Mouse (Mus musculus) liver, adult 2 months (tissue): Measurements from ENCODE around the gene Olfr263. TPM values are rescaled to one million over a fixed set of nuclear protein-coding genes. Genes with fewer than 3 reads are reported as not detected.

Experiments used
- DNase-seq: peaks from one replicate; pipeline ENCODE4 v3.0.0-alpha.2; 2011; ENCODE audit warnings: low read depth, low spot score; ENCODE audit errors: extremely low read depth
- H3K27ac ChIP-seq: fragments of 200-500 bp; replicated peaks from 2 replicates; pipeline ENCODE4 v1.5.1; 2012; ENCODE audit warnings: low read depth, mild to moderate bottlenecking, control low read depth, inconsistent platforms, low read length; ENCODE audit not compliant: insufficient read depth
- H3K27me3 ChIP-seq: fragments of 200-500 bp; 2 replicates; pipeline ENCODE4 v1.6.1; 2012; ENCODE audit warnings: mild to moderate bottlenecking, moderate library complexity, low read length, inconsistent platforms; ENCODE audit not compliant: control insufficient read depth, insufficient read depth
- H3K36me3 ChIP-seq: fragments of 200-500 bp; 2 replicates; pipeline ENCODE4 v1.6.1; 2012; ENCODE audit warnings: low read length, inconsistent platforms; ENCODE audit not compliant: control insufficient read depth, insufficient read depth
- H3K4me1 ChIP-seq: fragments of 200-500 bp; 2 replicates; pipeline ENCODE4 v1.6.1; 2011; ENCODE audit warnings: low read length; ENCODE audit not compliant: control insufficient read depth, insufficient read depth
- H3K4me3 ChIP-seq: fragments of 200-500 bp; 2 replicates; pipeline ENCODE4 v1.5.1; 2011; ENCODE audit warnings: low read depth, mild to moderate bottlenecking, control low read depth, low read length, moderate library complexity; ENCODE audit not compliant: insufficient read depth
- H3K79me2 ChIP-seq: fragments of 200-500 bp; 2 replicates; pipeline ENCODE4 v1.6.1; 2012; ENCODE audit warnings: inconsistent platforms, mild to moderate bottlenecking, low read length, moderate library complexity; ENCODE audit not compliant: control insufficient read depth, insufficient read depth
- H3K9ac ChIP-seq: fragments of 200-500 bp; 2 replicates; pipeline ENCODE4 v1.6.1; 2012; ENCODE audit warnings: low read depth, mild to moderate bottlenecking, control low read depth, inconsistent platforms, low read length
- CTCF ChIP-seq: fragments of 200-500 bp; IDR thresholded peaks from 2 replicates; pipeline ENCODE4 v1.5.1; 2011; ENCODE audit warnings: low read depth, low read length, control low read depth
- POLR2A ChIP-seq: fragments of 200-500 bp; IDR thresholded peaks from 2 replicates; pipeline ENCODE4 v1.6.1; 2011; ENCODE audit warnings: low read length, control low read depth; ENCODE audit not compliant: insufficient read depth; ENCODE audit errors: extremely low read depth
- WGBS: fragments of 180-500 bp; shearing (Covaris S2); methylation state at CpG from one replicate; pipeline ENCODE4 v1.1.7; 2018; 5-methylcytosine and 5-hydroxymethylcytosine counted together
- polyA plus RNA-seq: library from polyadenylated mRNA; depleted of rRNA; stranded (reverse); fragments of >200 nt; gene quantifications from 2 replicates; pipeline ENCODE4 v1.2.3, GENCODE M21; 2012
- total RNA-seq: library from RNA; depleted of rRNA; stranded (reverse); fragments of >200 nt; gene quantifications from 2 replicates; pipeline ENCODE4 v1.2.3, GENCODE M21; 2014

Olfr263 gene
- total and polyA plus RNA-seq, 2 experiments: not detected

- no peak overlapping the region for H3K4me3 ChIP-seq
- H3K27ac ChIP-seq: no peak overlapping the region
- H3K27me3 ChIP-seq: no peaks in the 10 kb centered on the region
- peaks cover 3% of the 10 kb centered on the region for H3K4me1 ChIP-seq
- no peak overlapping the region for H3K9ac ChIP-seq
- WGBS: 95% methylated on average over 5 of the region's 5 CpGs
- H3K36me3 ChIP-seq: peaks cover 10% of the 10 kb centered on the region
- H3K79me2 ChIP-seq: peaks cover 5% of the 10 kb centered on the region; the same call in 1 of the 2 replicates
- TF ChIP-seq CTCF: no peak
- TF ChIP-seq POLR2A: no peak
- DNase-seq: no peak
Observed at GRCm38 (mm10) chr13:21178364-21178763, 48.9 kb downstream of the Olfr263 start.

GRCm38 (mm10) chr13:21179367-21179723, 49.9 kb downstream of the Olfr263 start, which contains the start of gene Trim27:
Trim27 (plus strand) TSS chr13:21179445.
- H3K4me3 ChIP-seq: peak within 1 kb of the TSS; percentile 89
- DNase-seq: no peak
- peak within 1 kb of the TSS; percentile 94 for H3K9ac ChIP-seq
- peaks cover 5% of the 10 kb centered on the region; the same call in 1 of the 2 replicates for H3K79me2 ChIP-seq
- H3K36me3 ChIP-seq: peaks cover 16% of the 10 kb centered on the region
- peak within 1 kb of the TSS; percentile 95 for H3K27ac ChIP-seq
- no peaks in the 10 kb centered on the region for H3K27me3 ChIP-seq
- no peak for TF ChIP-seq POLR2A
- TF ChIP-seq CTCF: no peak
- 1% methylated on average over 15 of the region's 15 CpGs for WGBS
- H3K4me1 ChIP-seq: peaks cover 3% of the 10 kb centered on the region

- Histone ChIP-seq H3K36me3 (peaks cover 18% of the 10 kb centered on the region), H3K9ac (peak overlapping the region; percentile 94), H3K27me3 (no peaks in the 10 kb centered on the region), H3K79me2 (peaks cover 5% of the 10 kb centered on the region; the same call in 1 of the 2 replicates), H3K27ac (peak overlapping the region; percentile 95), H3K4me1 (peaks cover 3% of the 10 kb centered on the region), H3K4me3 (peak overlapping the region; percentile 89)
- no peak for TF ChIP-seq CTCF
- 0 out of 2 replicates have a peak, but pooled peaks have one; percentile 59 for TF ChIP-seq POLR2A
- under 1% methylated on average over 80 of the region's 80 CpGs for WGBS
- DNase-seq: peak; percentile 87
Observed at GRCm38 (mm10) chr13:21179724-21180550, 50.5 kb downstream of the Olfr263 start.

GRCm38 (mm10) chr13:21180551-21181530, 51.4 kb downstream of the Olfr263 start:
- TF ChIP-seq CTCF: no peak
- TF ChIP-seq POLR2A: no peak
- peaks cover 24% of the 10 kb centered on the region for H3K36me3 ChIP-seq
- under 1% methylated on average over 71 of the region's 71 CpGs for WGBS
- H3K27me3 ChIP-seq: no peaks in the 10 kb centered on the region
- H3K79me2 ChIP-seq: peaks cover 5% of the 10 kb centered on the region; the same call in 1 of the 2 replicates
- H3K9ac ChIP-seq: peak overlapping the region; percentile 94
- H3K4me1 ChIP-seq: peaks cover 3% of the 10 kb centered on the region
- H3K27ac ChIP-seq: peak overlapping the region; percentile 95
- peak overlapping the region; percentile 89 for H3K4me3 ChIP-seq
- DNase-seq: peak; percentile 56

GRCm38 (mm10) chr13:21181996-21182395, 52.6 kb downstream of the Olfr263 start:
- no peaks in the 10 kb centered on the region for H3K27me3 ChIP-seq
- peaks cover 30% of the 10 kb centered on the region for H3K36me3 ChIP-seq
- no peak overlapping the region for H3K27ac ChIP-seq
- no peak overlapping the region for H3K9ac ChIP-seq
- peaks cover 3% of the 10 kb centered on the region for H3K4me1 ChIP-seq
- H3K79me2 ChIP-seq: peaks cover 5% of the 10 kb centered on the region; the same call in 1 of the 2 replicates
- no peak overlapping the region for H3K4me3 ChIP-seq
- TF ChIP-seq CTCF: no peak
- TF ChIP-seq POLR2A: no peak
- no peak for DNase-seq
- WGBS: 82% methylated on average over 7 of the region's 7 CpGs
